Mouse (Mus musculus): ENCODE data around the gene Cit. TPM values are rescaled to one million over a fixed set of nuclear protein-coding genes. Genes with fewer than 3 reads are reported as not detected.
"Not testable (repeated sequence)": the region's sequence is repeated elsewhere in the genome, so short reads cannot be mapped to it uniquely, and the experiment has no call there.

The Cit gene
- polyA plus RNA-seq, 1 experiment from 2014 or later: 34.1 TPM

DNA sequence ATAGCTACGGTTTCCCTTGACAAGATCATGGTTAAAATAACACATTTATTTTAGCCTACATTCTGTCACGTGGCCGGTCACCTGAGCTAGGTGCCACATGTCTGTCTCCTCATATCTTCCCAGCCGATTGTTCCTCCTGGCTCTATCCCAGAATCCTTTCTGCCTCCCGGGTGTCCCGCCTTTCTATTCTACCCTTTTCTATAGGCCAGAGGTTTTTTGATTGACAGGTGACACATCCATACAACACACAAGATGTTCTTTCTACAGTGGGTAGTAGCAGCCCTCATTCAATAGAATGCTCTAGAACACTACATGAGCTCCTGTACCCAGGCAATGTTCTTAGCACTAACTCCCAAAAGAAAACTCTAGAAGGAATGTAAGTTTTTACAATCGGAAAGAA is 23.2 kb upstream of the Cit start:
- ATAC-seq (ENCODE audit: low read depth): no peak
- Histone ChIP-seq H3K4me2 (ENCODE audit: low read depth, low read length) (no peak overlapping the region), H3K4me1 (ENCODE audit: control insufficient read depth, low read depth, low read length) (no peaks in the 10 kb centered on the region), H3K9ac (ENCODE audit: low read depth, low read length) (no peak overlapping the region), H3K36me3 (ENCODE audit: control insufficient read depth, insufficient read depth) (no peaks in the 10 kb centered on the region), H3K27me3 (ENCODE audit: control insufficient read depth, insufficient read depth, low read depth, low read length) (no peaks in the 10 kb centered on the region), H3K9me3 (replicated peaks; ENCODE audit: control insufficient read depth, low read length) (no peaks in the 10 kb centered on the region), H3K4me3 (ENCODE audit: low read depth, low read length) (no peak overlapping the region), H3K27ac (ENCODE audit: low read length) (no peak overlapping the region)
- 63% methylated on average over 7 of the region's 7 CpGs for WGBS (ENCODE audit: insufficient replicate concordance)

DNA sequence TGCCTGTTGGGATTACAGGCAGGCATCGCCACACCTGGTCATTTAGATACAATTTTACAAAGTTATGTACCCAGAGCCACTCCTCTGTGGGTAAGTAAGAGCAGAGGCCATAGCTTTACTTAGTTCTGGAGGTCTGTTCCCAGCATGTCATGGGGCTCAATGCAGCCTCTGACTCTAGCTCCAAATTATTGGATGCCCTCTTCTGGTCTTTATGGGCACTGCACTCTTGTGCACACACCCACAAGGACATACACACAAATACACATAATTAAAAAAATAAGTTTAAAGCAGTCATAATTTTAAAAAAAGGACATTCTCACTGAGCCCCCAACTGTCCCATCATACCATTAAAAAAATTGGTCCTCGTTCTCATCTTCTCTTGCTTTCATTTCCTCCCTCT is 12.3 kb upstream of the Cit start:
- Histone ChIP-seq H3K27ac (ENCODE audit: low read length) (no peak overlapping the region), H3K36me3 (ENCODE audit: control insufficient read depth, insufficient read depth) (no peaks in the 10 kb centered on the region), H3K9ac (ENCODE audit: low read depth, low read length) (no peak overlapping the region), H3K27me3 (ENCODE audit: control insufficient read depth, insufficient read depth, low read depth, low read length) (no peaks in the 10 kb centered on the region), H3K4me3 (ENCODE audit: low read depth, low read length) (no peak overlapping the region), H3K9me3 (replicated peaks; ENCODE audit: control insufficient read depth, low read length) (0 out of 2 replicates have a peak, but pooled peaks cover 2% of the 10 kb centered on the region), H3K4me2 (ENCODE audit: low read depth, low read length) (no peak overlapping the region), H3K4me1 (ENCODE audit: control insufficient read depth, low read depth, low read length) (no peaks in the 10 kb centered on the region; the same call in 1 of the 2 replicates)
- ATAC-seq (ENCODE audit: low read depth): no peak
- WGBS (ENCODE audit: insufficient replicate concordance): 68% methylated on average over 2 of the region's 2 CpGs

DNA sequence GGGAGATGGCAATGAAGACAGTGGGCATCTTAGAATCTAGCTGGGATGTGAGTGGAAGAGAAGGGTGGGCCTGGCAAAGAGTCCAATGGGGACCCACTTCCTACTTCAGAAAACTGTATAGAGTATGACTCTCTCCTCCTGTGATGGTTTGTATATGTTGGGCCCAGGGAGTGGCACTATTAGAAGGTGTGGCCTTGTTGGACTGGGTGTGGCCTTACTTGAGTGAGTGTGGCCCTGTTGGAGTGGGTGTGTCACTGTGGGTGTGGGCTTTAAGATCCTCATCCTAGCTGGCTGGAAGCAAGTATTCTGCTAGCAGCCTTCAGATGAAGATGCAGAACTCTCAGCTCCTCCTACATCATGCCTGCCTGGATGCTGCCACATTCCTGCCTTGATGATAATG is 11.3 kb upstream of the Cit start:
- not testable (repeated sequence) for H3K4me1 ChIP-seq (ENCODE audit: control insufficient read depth, low read depth, low read length); H3K9ac ChIP-seq (ENCODE audit: low read depth, low read length); H3K36me3 ChIP-seq (ENCODE audit: control insufficient read depth, insufficient read depth); H3K27ac ChIP-seq (ENCODE audit: low read length); H3K4me2 ChIP-seq (ENCODE audit: low read depth, low read length); H3K4me3 ChIP-seq (ENCODE audit: low read depth, low read length); H3K27me3 ChIP-seq (ENCODE audit: control insufficient read depth, insufficient read depth, low read depth, low read length); H3K9me3 ChIP-seq (replicated peaks; ENCODE audit: control insufficient read depth, low read length); ATAC-seq (ENCODE audit: low read depth)

DNA sequence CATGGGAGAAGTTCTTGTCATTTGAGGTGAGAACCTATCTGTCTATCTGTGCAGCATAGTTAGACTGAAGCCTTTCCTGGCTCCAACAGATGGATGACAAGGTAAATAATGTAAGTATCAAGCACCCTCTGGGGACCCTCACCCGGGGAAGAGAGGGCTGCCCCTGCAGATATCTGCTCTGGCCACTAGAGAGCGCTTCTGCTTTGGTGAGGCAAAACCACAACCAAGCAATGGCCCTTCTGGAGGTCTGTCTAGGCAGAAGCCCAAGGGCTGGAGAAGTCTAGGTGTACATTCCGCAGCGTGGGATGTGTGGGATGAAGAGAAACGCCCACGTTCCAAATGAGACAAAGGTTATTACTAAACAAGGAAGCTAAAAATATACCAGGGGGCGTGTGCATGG is 9.8 kb upstream of the Cit start:
- Histone ChIP-seq H3K9me3 (replicated peaks; ENCODE audit: control insufficient read depth, low read length) (0 out of 2 replicates have a peak, but pooled peaks cover 2% of the 10 kb centered on the region), H3K9ac (ENCODE audit: low read depth, low read length) (no peak overlapping the region), H3K4me3 (ENCODE audit: low read depth, low read length) (no peak overlapping the region), H3K27ac (ENCODE audit: low read length) (no peak overlapping the region), H3K27me3 (ENCODE audit: control insufficient read depth, insufficient read depth, low read depth, low read length) (no peaks in the 10 kb centered on the region), H3K4me1 (ENCODE audit: control insufficient read depth, low read depth, low read length) (no peaks in the 10 kb centered on the region; the same call in 1 of the 2 replicates), H3K36me3 (ENCODE audit: control insufficient read depth, insufficient read depth) (no peaks in the 10 kb centered on the region), H3K4me2 (ENCODE audit: low read depth, low read length) (no peak overlapping the region)
- no peak for ATAC-seq (ENCODE audit: low read depth)
- WGBS (ENCODE audit: insufficient replicate concordance): 50% methylated on average over 7 of the region's 7 CpGs

DNA sequence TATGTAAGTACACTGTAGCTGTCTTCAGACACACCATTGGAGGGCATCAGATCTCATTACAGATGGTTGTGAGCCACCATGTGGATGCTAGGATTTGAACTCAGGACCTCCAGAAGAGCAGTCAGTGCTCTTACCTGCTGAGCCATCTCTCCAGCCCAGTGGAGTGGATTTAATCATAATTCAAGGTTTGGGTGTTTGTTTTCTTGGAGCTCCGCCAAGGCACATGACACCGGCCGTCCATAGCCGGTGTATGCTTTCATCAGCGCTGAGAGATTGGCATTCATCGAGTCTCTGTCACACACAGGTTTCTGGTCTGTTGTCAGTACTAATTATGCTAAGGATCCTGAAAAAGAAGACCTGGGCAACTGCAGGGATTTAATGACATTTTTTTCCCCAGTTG is 7.0 kb upstream of the Cit start:
- H3K4me3 ChIP-seq (ENCODE audit: low read depth, low read length): no peak overlapping the region
- ATAC-seq (ENCODE audit: low read depth): no peak
- H3K27me3 ChIP-seq (ENCODE audit: control insufficient read depth, insufficient read depth, low read depth, low read length): no peaks in the 10 kb centered on the region
- no peaks in the 10 kb centered on the region for H3K9me3 ChIP-seq (replicated peaks; ENCODE audit: control insufficient read depth, low read length)
- H3K4me2 ChIP-seq (ENCODE audit: low read depth, low read length): no peak overlapping the region
- H3K27ac ChIP-seq (ENCODE audit: low read length): no peak overlapping the region
- H3K36me3 ChIP-seq (ENCODE audit: control insufficient read depth, insufficient read depth): no peaks in the 10 kb centered on the region
- H3K4me1 ChIP-seq (ENCODE audit: control insufficient read depth, low read depth, low read length): no peaks in the 10 kb centered on the region; the same call in 1 of the 2 replicates
- 84% methylated on average over 6 of the region's 6 CpGs for WGBS (ENCODE audit: insufficient replicate concordance)
- H3K9ac ChIP-seq (ENCODE audit: low read depth, low read length): no peak overlapping the region

DNA sequence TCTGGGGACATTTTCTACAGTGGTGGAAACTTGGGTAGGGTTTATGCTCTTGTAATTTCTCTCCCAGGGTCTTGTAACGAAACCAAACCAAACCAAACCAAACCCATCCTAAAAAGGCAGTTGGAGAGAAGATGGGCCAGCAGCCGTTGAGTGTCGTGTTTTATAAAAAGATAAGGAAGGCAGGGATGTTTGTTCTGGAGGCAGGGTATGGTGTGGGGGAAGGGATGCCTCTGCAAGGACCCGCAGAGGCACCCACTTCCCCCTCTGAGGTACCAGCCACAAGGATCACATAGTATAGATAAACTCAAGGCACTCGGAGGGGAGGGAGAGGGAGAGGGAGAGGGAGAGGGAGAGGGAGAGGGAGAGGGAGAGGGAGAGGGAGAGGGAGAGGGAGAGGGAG is 4.6 kb upstream of the Cit start:
- no peaks in the 10 kb centered on the region for H3K36me3 ChIP-seq (ENCODE audit: control insufficient read depth, insufficient read depth)
- no peak overlapping the region for H3K4me2 ChIP-seq (ENCODE audit: low read depth, low read length)
- no peaks in the 10 kb centered on the region for H3K27me3 ChIP-seq (ENCODE audit: control insufficient read depth, insufficient read depth, low read depth, low read length)
- no peaks in the 10 kb centered on the region for H3K9me3 ChIP-seq (replicated peaks; ENCODE audit: control insufficient read depth, low read length)
- 18% methylated on average over 5 of the region's 5 CpGs for WGBS (ENCODE audit: insufficient replicate concordance)
- ATAC-seq (ENCODE audit: low read depth): no peak
- no peak overlapping the region for H3K9ac ChIP-seq (ENCODE audit: low read depth, low read length)
- H3K4me1 ChIP-seq (ENCODE audit: control insufficient read depth, low read depth, low read length): peaks cover 9% of the 10 kb centered on the region
- no peak overlapping the region for H3K4me3 ChIP-seq (ENCODE audit: low read depth, low read length)
- no peak overlapping the region for H3K27ac ChIP-seq (ENCODE audit: low read length)

DNA sequence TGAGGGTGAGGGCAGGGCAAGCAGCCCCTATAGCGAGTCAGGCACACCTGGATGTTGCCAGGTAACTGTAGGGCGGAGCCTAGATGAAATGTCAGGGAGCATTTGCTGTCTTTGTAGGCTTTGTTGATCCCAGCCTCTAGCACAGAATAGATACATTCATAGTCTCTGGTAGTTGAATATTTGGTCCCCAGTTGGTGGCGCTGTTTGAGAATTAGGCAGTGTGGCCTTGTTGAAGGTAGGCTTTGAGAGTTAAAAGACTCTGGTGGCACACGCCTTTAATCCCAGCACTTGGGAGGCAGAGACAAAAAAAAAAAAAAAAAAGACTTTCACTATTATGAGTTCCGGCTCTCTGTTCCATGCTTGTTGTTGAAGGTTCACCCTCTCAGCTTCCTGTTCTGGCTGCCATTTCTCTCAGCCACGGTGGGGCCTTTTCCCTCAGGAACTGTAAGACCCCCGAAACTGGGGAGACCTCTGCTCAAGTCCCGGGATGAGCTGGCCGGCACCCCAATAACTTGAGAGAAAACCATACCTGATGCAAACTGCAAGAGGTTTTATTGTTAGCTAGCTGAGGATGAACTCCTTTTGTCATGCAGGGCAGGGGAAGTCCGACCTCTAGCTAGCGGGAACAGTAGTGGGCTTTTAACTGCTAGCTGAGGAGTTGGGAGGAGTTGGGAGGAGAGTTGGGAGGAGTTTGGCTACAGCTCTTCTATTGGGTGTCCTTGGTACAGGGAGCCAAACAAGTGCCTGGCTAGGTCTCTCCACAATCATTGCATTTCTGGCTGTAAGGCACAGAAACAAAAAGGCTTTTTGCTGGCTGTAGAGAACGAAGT is 3.9 kb upstream of the Cit start:
- Histone ChIP-seq H3K4me2 (ENCODE audit: low read depth, low read length) (no peak overlapping the region), H3K4me1 (ENCODE audit: control insufficient read depth, low read depth, low read length) (peaks cover 16% of the 10 kb centered on the region), H3K27ac (ENCODE audit: low read length) (no peak overlapping the region), H3K9me3 (replicated peaks; ENCODE audit: control insufficient read depth, low read length) (no peaks in the 10 kb centered on the region), H3K4me3 (ENCODE audit: low read depth, low read length) (no peak overlapping the region), H3K27me3 (ENCODE audit: control insufficient read depth, insufficient read depth, low read depth, low read length) (no peaks in the 10 kb centered on the region), H3K36me3 (ENCODE audit: control insufficient read depth, insufficient read depth) (no peaks in the 10 kb centered on the region), H3K9ac (ENCODE audit: low read depth, low read length) (no peak overlapping the region)
- 67% methylated on average over 12 of the region's 12 CpGs for WGBS (ENCODE audit: insufficient replicate concordance)
- ATAC-seq (ENCODE audit: low read depth): no peak

DNA sequence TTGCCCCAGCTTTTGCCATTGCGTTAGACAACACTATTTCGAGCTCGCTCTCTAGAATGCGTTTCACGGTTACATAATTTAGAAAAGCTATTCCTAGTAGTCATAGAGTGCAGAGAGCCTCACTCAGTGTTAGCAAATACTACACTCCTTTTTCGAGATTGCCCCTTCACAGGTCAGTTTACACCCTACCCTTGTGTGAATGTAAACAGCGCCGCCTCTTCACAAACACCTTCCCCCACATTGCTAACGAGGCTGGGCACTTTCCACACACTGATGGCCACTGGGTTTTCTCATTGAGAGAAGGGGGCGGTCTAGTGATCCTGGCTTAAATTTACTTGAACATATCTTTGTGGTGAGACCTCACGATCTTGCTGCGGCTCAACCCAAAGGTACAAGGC is 711 bp upstream of the Cit start:
- peak overlapping the region; percentile 98 for H3K9ac ChIP-seq (ENCODE audit: low read depth, low read length)
- peak overlapping the region; percentile 87 for H3K4me2 ChIP-seq (ENCODE audit: low read depth, low read length)
- H3K36me3 ChIP-seq (ENCODE audit: control insufficient read depth, insufficient read depth): peaks cover 4% of the 10 kb centered on the region; the same call in 1 of the 2 replicates
- peak overlapping the region; percentile 82 for H3K27ac ChIP-seq (ENCODE audit: low read length)
- 2% methylated on average over 12 of the region's 12 CpGs for WGBS (ENCODE audit: insufficient replicate concordance)
- peak; percentile 31 for ATAC-seq (ENCODE audit: low read depth)
- no peaks in the 10 kb centered on the region for H3K27me3 ChIP-seq (ENCODE audit: control insufficient read depth, insufficient read depth, low read depth, low read length)
- no peaks in the 10 kb centered on the region for H3K9me3 ChIP-seq (replicated peaks; ENCODE audit: control insufficient read depth, low read length)
- peaks cover 19% of the 10 kb centered on the region for H3K4me1 ChIP-seq (ENCODE audit: control insufficient read depth, low read depth, low read length)
- peak overlapping the region; percentile 97 for H3K4me3 ChIP-seq (ENCODE audit: low read depth, low read length)

DNA sequence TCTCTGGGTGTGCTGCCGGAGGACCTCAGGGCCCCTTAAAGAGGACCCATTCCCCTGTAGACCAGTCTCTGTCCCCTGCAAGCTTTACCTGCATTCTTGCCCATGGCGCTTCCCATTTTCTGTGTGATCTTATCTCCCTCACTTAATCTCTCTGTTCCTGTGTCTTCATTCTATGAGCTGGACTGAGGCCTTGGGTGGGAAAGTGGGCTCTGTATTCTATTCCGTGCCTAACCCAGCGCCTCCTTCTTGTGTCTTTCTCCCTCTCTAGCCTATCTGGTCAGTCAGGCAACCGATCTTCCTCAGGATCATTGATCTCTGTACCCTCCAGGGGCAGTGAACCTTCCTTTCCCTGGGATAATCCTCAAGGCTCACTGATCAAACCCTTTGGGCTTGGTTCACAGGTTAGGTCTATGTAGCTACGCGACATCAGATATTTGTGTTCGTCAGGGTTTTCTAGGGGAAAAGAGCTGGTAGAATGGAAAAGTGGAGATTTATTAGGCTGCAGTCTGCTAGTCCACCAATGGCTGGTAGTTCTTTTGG is 627 bp downstream of the Cit start:
- peak overlapping the region; percentile 84 for H3K27ac ChIP-seq (ENCODE audit: low read length)
- peaks cover 24% of the 10 kb centered on the region for H3K4me1 ChIP-seq (ENCODE audit: control insufficient read depth, low read depth, low read length)
- H3K27me3 ChIP-seq (ENCODE audit: control insufficient read depth, insufficient read depth, low read depth, low read length): no peaks in the 10 kb centered on the region
- H3K36me3 ChIP-seq (ENCODE audit: control insufficient read depth, insufficient read depth): peaks cover 11% of the 10 kb centered on the region; the same call in 1 of the 2 replicates
- H3K4me2 ChIP-seq (ENCODE audit: low read depth, low read length): peak overlapping the region; percentile 87
- H3K9ac ChIP-seq (ENCODE audit: low read depth, low read length): peak overlapping the region; percentile 98
- 28% methylated on average over 8 of the region's 8 CpGs for WGBS (ENCODE audit: insufficient replicate concordance)
- ATAC-seq (ENCODE audit: low read depth): no peak; the same call in 1 of the 2 replicates
- H3K9me3 ChIP-seq (replicated peaks; ENCODE audit: control insufficient read depth, low read length): no peaks in the 10 kb centered on the region
- peak overlapping the region; percentile 97 for H3K4me3 ChIP-seq (ENCODE audit: low read depth, low read length)

Measured in liver, embryonic 16.5 days (tissue).